In genomic region chr3:79366098-79366497, GRCm38 (mm10) we compare ENCODE assay signal across 31 mouse cellular contexts. TPM values are rescaled to one million over a fixed set of nuclear protein-coding genes. Genes with fewer than 3 reads are reported as not detected.
DNase-seq lines count a peak whose midpoint lies in the region; TF ChIP-seq lines count a peak whose summit lies in the region.
"Had no signal": no experiment of that assay in that cellular context is flagged by ENCODE, and none has a peak within 500 bp of the region (broad histone marks: within the 10 kb centered on the region; RNA-seq: fewer than 3 reads in every experiment).

No protein-coding gene starts in this region.

- H3K4me3 ChIP-seq in lung, adult 2 months (replicated peaks; ENCODE audit: extremely low read depth, low read depth, low read length), result no peak overlapping the region
- H3K4me3 ChIP-seq: embryonic facial prominence, embryonic 10.5 days; heart, embryonic 10.5 days; hindbrain, embryonic 15.5 days; kidney, embryonic 15.5 days; left cerebral cortex, adult 2 months; limb, embryonic 15.5 days; midbrain, embryonic 10.5 days; neural tube, embryonic 15.5 days; stomach, embryonic 15.5 days had no signal

- 0 out of 2 replicates have a peak, but pooled peaks cover 2% of the 10 kb centered on the region for H3K4me1 ChIP-seq in lung, adult 2 months (ENCODE audit: control insufficient read depth, insufficient read depth, low read length)
- H3K4me1 ChIP-seq: embryonic facial prominence, embryonic 10.5 days; heart, embryonic 10.5 days; hindbrain, embryonic 15.5 days; kidney, embryonic 15.5 days; limb, embryonic 15.5 days; neural tube, embryonic 15.5 days; stomach, embryonic 15.5 days had no signal

- TF ChIP-seq CTCF in lung, adult 2 months (IDR thresholded peaks at IDR 0.05; ENCODE audit: insufficient read depth, low read length), result no peak

- 28% methylated on average over 8 of the region's 8 CpGs for WGBS in lung, adult 2 months

- TF ChIP-seq POLR2A in lung, adult 2 months (IDR thresholded peaks at IDR 0.05; ENCODE audit: borderline replicate concordance, extremely low read depth, low read depth, low read length), result no peak

- DNase-seq in heart, adult 11 months, result peak; percentile 29
- DNase-seq in heart, adult 18-20 months, result no peak
- peak; percentile 14 to 15 for DNase-seq in left cerebral cortex, adult 9 months (ENCODE audit: low spot score in 2 of 2)
- no peak for DNase-seq in left cerebral cortex, postnatal 10 days (ENCODE audit: extremely low spot score in 1 of 2, low spot score in 2 of 2)
- peak; percentile 11 for DNase-seq in lung, postnatal 10 days
- no peak for DNase-seq in lung, adult 2 months
- DNase-seq in lung, postnatal 25 days (ENCODE audit: low spot score), result peak; percentile 12
- DNase-seq in ovary, adult 18-20 months (ENCODE audit: low spot score), result no peak
- DNase-seq: adrenal gland, postnatal 14 days; cerebellum, adult 9-10 months; gastrocnemius, postnatal 36 days; kidney, postnatal 36 days; thymus, adult 18-20 months; thymus, postnatal 36 days had no signal

- intact Hi-C loops in left cerebral cortex, postnatal 10 days (cut with DNase I), result no loop called here

RNA-seq across cellular contexts. Expression of gene Gm17359, which starts 29.6 kb away (rescaled TPM):
- not detected for total RNA-seq in heart, adult 18-20 months (2021)
- not detected for total RNA-seq in left cerebral cortex, postnatal 10 days (2021)
- polyA plus RNA-seq in lung, adult 2 months (2012; rRNA removed), result not detected in 2 replicates
- total RNA-seq: adrenal gland, postnatal 14 days; gastrocnemius, adult 18-20 months; gastrocnemius, postnatal 36 days; hematopoietic stem cell, adult 5-6 weeks; left cerebral cortex, adult 2 months had no signal
- polyA plus RNA-seq: CD4-positive, CD25-positive, alpha-beta regulatory T cell, adult 4 months; cortical plate, adult 2 months; forebrain, embryonic 16.5 days; heart, embryonic 10.5 days; heart, embryonic 16.5 days; hindbrain, embryonic 15.5 days; intestine, embryonic 14.5 days; kidney, embryonic 15.5 days; limb, embryonic 15.5 days; liver, embryonic 16.5 days; neural tube, embryonic 15.5 days; stomach, embryonic 15.5 days had no signal

Comparison
In these comparisons a context has a peak if more than half of its experiments do, and no peak if none do; other contexts are left out.
1. DNase-seq: peak in heart, adult 11 months (single experiment), left cerebral cortex, adult 9 months (2 of 2), lung, postnatal 10 days (single experiment) and lung, postnatal 25 days (single experiment); none in heart, adult 18-20 months (0 of 2), left cerebral cortex, postnatal 10 days (0 of 2), lung, adult 2 months (single experiment) and ovary, adult 18-20 months (single experiment).